Mouse (Mus musculus) right cerebral cortex, postnatal 4 days (tissue): ENCODE measurements around the gene Bok.
"Not testable (repeated sequence)": the region's sequence is repeated elsewhere in the genome, so short reads cannot be mapped to it uniquely, and the experiment has no call there.

Experiments
- DNase-seq: peaks from one replicate; pipeline ENCODE4 v3.0.0-alpha.2; 2022

Bok gene

DNA sequence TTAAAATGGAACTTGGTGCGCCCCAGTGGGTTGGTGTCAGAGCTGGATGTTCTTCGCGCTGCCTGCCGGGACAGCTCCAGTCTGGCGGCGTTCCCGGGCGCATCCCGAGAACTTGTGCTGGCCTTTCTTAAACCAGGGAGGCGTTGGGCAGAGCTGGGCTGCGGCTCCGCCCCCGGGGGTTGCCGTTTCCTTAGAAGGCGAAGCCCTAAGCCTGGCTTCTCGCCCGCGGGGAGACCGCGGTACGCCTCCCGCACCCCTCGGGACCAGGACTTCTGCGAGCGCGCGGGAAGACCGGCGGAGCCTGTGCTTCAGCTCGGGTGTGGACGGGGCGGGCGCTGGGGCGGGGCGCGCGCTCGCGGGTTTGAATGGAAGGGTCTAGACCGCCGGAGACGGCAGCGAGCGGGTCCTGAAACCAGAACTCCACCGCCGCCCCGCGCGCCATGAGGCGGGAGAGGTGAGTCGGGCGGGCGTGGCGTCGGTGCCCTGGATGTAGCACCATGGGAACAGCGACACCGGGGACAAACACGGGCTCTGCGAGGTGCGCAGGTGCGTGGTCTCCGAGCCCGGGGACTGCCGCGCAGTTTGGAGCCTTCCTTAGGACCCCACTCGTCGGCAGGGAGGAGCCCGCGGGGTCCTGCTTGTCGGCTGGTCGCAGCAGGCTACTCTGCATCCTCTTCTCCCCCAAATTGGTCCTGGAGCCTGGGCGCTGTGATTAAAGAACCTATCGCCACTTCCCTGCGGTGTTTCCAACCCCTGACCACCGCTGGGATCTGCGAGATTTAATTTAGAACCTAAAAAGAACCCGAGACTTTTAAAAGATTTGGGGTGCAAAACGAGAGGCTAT lies at the start of gene Bok:
Gene Bok, plus strand, starts transcription at position 260 of the 844 bp plus-strand sequence.
- peak; percentile 84 for DNase-seq

DNA sequence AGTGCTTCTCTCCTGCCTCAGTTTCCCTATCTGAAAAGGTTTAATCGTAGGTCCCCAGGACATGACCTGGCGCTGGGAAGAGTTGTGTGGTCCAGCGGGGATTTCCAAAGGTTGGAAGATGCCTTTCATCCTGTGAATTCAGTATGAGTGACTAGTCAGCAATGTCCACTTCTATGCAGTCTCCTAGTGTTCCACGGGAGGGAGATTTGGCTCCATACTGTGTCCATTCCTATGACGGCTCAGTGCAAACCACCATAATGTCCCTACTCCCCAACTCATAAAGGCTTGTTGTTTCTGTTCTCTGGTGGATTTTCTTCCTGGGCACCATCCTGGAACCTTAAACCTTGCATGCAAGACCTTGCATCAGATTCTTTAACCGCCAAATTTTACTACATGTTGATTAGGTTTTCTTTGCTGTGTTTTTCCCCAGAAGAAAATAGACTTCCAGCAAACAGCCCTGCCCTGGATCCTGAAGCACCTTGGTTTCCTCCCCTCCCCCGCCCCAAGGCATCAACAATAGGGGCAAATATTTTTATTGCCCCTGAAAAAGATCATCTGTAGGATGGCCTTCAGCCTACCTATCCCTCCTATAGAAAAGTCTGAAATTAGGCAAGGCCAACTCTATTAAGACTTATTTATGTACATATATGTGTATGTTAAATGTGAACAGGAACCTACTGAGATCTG lies 49.1 kb upstream of the Bok start:
- DNase-seq = no peak

DNA sequence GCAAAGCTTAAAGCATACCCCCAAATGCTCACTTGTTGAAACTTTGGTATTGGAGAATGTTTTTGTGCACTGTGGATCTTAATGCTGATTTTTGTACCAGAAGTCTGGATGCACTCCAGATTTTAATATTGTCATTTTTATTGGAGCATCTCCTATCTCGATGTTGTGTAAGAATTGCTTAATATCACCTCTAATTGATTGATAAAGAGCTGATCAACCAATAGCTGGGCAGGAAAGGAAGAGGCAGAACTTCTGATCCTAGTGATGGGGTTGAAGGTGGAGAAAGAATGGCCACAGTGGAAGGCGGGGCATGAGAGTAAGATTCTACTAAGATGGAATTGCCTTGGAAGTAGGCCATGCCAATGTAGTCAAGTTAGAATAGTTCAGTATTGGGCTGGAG lies 43.5 kb upstream of the Bok start:
- DNase-seq = no peak

DNA sequence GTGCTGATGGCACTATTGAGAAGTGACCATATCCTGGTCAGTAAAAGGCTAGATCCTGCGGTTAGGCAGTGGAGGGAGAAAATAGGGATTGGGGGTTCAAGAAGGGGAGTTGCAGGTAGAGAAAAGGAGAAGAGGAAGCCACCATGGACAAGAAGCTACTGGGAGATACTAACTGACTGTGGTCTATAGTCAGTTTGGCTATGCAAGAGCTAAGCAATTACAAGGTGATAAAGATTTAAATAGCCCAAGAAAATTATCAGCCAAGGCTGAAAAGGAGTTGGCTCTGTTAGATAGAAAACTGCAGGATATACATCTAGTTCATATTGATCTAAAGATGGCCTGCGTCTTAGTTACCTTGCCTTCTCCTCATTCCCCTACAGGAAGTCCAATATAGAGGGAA lies 42.8 kb upstream of the Bok start:
- no peak for DNase-seq

DNA sequence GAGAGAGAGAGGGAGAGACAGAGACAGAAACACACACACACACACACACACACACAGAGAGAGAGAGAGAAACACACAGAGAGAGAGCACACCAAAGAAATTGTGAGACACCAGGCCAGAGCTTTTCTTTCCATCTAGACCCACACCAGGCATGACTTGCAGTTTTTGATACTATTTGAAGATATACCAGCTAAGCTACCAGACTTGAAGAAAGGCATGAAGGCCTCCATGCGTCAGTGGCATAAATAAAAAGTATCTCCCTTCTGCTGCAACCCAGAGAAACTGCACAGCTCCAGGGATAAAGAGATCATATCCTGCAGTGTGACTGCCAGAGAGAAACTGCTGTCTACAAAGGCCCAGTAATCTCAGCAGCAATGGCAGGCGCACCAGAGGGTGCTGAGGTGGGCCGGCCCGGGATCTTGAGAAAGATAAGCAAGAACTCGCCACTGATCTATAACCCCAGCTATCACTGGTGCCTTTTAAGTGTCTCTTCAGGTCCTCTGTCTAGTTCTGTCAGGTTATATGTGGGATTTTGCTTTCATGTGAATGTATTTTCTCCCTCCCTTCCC lies 35.8 kb upstream of the Bok start:
- no peak for DNase-seq

DNA sequence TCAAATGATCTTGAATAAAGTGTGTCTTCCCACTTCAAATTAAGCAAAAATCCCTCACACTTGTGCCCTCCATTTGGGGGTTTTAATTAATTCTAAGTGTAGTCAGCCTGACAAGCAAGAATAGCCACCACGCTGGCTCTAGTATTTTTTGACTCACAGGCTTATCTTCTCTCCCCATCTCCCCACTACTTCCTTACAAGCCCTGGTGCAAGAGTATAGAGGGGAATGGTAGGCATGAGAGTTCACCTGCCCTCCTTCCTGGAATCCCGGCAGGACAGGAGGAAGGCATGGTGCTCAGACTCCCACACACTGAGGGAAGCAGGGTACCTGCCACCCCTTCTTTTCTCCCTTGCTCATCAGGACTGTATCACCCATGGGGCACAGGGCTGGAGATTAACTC lies 31.2 kb upstream of the Bok start:
- DNase-seq = no peak

DNA sequence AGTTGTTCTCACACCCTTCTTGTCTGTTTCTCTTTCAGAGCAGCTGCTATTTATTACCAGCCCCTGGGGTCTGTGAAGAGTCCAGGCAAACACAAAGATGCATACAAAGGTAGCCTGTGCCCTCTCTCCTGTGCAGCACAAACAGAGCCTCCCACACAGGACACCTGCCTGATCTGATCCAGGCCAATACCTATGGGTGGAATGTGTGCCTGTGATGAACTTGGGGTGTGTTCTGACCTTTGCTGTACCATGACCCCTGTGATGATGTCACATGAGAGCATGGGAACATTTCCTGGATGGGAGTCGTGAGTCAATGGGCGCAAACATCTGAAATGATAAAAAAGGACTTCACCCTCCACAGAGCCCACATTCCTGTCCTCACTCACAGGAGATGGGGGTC lies 30.7 kb upstream of the Bok start:
- no peak for DNase-seq

DNA sequence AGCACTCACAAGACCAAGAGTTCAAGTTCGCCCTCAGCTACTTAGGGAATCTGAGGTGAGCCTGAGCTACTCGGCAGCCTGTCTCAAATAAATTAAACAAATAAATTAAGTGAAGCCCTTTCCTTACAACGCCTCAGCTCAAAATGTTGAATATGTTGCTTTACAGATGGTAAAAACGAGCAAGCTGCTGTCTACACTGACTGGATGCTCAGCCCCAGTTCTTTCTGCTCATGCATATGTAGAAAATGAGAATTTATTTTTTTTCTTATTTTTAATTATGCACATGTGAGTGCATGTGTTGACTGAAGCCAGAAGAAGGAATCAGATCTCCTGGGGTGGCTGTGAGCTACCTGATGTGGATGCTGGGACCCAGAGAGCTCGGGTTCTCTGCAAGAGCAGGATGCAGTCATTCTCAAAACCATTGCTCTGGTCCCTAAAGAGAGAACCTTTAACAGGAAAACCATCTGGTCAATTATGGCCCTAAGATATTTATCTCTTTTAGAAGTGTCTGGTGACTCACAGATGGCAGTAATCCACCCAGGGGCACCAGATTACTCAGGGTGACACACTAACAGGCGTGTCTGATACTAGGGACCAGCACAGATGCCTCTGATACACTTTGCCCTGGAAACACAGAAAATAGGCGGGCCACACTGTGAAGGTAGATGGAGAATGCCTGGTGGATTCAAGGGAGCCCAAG lies 29.0 kb upstream of the Bok start:
- no peak for DNase-seq

DNA sequence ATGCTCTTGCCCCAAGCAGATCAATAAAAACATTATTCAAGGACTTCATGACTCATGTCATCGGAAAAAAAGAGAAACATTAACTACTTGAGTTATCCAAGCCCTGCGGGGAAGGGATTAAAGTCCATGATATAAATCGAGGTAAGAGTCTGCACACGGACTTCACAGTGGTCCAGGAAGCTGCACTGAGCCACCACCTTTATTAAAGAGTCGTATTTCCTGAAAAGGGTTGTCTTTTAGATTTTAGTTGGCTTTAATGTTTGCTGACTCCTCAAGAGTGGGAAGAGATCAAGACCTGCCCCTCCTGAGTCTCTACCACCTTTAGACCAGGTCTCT lies 28.5 kb upstream of the Bok start:
- DNase-seq = no peak

DNA sequence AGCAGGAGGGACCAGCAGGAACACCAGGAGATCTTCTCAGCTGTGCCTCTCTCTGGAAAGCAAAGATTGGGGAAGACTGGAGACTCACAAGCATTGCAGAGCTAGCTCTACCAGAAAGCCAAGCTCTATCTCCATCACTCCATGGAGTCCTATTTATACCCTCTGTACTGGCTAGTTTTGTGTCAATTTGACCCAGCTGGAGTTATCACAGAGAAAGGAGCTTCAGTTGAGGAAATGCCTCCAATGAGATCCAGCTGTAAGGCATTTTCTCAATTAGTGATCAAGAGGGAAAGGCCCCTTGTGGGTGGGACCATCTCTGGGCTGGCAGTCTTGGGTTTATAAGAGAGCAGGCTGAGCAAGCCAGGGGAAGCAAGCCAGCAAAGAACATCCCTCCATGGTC lies 26.9 kb upstream of the Bok start, which contains the start of gene Stk25:
Gene Stk25, minus strand, starts transcription at position 101 of the 400 bp plus-strand sequence.
- DNase-seq = not testable (repeated sequence)

DNA sequence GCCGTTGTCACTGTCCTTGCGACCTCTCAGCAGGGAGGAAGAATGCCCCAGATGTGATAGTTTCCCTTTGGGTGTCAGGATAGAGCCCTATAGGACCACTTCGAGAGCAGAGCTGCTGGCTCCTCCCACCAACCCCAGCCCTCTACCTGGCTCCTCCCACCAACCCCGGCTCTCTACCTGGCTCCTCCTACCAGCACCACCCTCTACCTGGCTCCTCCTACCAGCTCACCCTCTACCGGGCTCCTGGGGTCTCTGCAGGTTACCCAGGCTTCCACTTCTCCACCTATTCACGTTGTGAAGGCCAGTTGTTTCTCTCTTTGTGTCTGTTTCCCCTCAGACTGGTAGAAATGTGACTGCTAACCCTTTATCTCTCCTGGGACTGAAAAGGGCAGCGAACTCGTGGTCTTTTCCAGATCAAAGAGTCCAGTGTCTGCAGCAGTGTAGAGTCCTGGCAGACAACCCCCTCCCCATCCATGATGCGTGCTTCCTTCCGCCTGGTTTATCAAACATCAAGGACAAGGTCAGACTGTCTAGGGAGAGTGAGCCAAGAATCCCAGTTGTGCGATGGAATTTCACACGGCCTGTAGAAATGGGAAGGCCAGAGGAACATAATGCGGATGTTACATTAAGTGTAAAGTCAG lies 17.6 kb upstream of the Bok start:
- DNase-seq = no peak

DNA sequence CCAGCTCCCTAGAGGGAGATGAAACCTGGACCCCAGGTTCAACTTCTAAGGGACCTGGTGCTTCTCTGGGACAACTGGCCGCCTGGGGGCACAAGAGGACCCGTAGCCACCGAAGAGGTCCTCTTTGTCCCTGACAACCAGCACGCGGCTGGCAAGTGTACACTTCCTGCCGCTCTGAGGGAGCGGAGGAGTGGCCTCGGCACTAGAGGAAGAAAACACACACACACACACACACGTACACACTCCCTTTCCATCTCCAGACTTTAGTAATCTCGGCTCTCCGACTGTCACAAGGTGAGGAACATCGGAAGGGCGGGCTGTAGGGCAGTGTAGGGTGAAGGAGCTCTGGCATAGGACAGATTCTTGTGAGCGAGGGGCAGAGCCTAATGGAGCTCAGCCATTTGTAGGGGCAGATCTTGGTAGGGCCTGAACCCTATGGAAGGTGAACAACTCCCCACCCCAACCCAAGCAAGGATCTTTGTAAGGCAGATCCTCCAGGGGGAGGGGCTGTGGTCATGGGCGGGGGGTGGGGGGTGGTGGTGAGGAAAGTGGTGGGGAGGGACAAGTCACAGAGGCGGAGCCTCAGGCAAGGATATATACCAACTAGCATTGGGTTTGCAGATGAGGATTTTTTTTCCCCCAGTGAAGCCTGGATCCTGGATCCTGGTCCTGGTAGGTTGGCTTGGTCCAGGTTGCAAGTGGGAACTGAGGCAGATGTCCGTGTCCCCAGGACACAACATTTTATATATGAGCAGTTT lies 16.5 kb upstream of the Bok start:
- DNase-seq = peak; percentile 66

DNA sequence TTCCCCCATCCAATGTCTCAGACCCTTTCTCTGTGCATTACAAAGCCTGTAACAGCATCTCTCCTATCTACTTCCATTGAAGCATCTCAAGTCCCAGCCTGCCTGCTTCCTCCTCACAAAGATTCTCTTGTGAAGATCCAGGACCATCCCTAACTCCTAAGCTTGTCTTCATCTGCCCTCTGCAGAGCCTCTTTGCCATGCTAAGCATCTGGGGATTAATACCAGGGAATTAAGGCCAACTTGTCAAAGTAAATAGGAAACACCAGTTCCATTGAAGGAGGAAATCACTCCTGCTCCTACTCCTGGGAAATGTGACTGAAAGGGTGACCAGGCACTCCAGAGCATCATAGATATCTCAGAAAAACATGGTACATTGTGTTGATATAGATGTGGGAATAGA lies 15.5 kb upstream of the Bok start:
- DNase-seq = no peak

DNA sequence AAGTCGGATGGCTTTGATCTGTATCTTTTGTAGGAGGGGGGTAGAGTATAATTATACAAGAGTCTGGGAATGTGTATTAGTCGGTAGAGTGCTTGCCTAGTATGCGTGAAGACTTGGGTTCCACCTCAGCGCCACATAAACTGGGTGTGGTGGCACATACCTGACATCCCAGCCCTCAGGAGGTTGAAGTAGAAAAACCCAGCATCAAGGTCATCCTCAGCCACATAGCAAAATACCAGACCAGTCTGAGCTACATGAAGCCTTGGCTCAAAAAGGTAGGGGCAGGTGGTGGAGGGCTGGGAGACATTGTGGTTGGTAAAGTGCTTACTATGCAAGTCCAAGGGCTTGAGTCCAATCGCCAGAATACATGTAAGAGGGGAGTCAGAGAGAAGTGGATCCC lies 12.8 kb upstream of the Bok start:
- DNase-seq = no peak

DNA sequence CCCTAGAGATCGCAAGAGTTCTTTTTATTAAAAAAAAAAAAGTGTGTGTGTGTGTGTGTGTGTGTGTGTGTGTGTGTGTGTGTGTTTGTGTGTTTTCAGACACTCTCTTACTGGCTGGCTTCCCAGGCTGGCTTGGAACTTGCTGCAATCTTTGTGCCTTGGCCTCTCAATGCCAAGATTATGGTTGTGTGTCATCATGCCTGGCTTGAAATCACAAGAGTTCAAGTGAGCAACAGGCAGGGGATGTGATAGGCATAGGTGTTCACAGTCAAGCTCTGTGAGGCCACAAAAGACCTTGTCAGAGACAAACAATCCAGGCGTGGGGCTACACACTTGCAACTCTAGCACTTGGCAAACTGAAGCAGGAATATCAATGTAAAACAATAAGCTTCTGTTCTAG lies 7.1 kb upstream of the Bok start:
- DNase-seq = no peak

DNA sequence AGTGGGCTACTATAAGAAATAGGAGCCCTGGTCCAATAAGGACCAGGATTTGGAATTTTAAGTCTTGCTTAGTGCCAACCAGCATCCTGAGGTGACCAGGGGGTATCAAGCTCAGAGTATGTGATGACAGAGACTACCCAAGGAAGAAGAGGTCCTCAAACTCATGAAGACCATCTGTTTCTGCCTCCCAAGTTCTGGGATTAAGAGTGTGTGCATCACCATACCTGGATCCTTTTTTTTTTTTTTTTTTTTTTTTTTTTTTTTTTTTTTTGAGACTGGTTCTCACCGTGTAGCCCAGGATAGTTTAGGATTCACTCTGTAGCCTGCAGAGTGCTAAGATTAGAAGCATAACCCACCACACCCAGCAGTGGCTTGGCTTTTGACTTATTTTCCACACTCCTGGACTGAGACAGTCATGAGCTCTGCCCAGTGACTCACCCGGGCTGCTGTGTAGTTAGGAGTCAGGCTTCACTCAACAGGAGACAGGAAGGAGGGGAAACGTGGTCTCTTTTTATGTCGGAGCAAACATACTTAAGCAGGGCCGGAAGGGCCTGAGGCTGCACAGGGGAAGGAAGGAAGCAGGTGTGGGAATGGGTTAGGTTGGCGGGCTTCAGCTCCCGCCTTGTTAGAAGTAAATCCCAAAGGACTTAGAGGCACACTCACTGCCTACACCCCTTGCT lies 5.4 kb upstream of the Bok start:
- no peak for DNase-seq

DNA sequence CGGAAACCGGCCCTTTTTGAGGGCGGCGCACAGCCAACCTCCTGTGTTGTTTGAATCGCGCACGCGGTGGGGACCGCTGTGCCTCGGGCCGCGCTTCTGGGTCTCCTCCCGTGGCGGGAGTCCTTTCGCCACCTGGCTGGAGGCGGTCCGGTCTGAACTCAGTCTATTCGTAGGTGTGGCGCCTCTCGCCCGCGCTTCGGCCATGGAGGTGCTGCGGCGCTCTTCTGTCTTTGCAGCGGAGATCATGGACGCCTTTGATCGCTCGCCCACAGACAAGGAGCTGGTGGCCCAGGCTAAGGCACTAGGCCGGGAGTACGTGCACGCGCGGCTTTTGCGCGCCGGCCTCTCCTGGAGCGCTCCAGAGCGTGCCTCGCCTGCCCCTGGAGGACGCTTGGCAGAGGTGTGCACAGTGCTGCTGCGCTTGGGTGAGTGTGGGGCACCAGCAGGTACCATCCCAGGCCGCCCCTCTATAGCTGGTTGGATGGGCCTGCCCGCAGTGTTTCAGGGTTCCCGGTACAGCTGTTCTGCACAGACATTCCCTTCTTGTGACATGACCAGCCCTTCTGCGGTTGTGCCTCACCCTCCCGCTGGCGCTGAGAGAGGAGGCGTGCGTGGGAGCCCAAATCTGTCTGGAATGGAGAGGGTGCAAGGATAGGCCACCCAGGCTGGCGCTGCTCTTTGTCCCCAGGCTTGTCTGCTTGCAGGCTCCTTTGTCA lies 943 bp downstream of the Bok start:
- peak; percentile 74 for DNase-seq

DNA sequence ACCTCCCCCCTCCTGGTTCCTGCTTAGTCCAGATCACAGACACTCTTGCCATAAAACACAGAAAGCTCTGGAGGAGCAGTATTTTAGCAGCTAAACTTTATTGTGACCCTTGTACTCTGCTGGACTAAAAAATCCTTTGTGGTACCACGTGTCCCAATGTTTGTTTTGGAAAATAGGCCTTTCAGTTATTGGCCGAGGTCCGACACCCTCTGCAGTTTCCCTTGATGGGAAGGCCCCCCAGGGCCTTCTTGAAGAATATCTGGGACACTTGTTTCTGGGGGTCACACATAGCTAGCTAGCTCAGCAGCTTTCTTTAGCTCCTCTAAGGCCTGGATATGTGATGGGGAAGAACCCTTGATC lies 1.5 kb downstream of the Bok start:
- DNase-seq = no peak

DNA sequence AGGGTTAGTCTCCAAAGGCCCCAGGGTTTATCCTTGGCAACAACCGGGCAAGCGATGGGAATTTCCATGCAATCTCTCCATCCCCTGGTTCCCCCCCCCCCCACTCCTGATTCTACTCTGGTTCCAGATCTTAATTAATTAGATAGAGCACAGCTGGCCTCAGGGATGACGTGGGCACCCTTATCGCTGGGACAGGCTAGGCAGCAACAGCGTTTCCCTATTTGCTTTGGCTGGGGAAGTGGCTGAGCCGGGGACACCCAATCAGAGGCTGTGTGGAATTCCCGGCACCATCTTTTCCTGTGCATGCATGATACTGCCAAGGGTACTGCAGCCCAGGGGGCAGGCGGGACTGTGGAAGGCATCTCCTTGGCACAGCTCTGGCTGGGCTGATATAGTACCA lies 2.7 kb downstream of the Bok start:
- no peak for DNase-seq

DNA sequence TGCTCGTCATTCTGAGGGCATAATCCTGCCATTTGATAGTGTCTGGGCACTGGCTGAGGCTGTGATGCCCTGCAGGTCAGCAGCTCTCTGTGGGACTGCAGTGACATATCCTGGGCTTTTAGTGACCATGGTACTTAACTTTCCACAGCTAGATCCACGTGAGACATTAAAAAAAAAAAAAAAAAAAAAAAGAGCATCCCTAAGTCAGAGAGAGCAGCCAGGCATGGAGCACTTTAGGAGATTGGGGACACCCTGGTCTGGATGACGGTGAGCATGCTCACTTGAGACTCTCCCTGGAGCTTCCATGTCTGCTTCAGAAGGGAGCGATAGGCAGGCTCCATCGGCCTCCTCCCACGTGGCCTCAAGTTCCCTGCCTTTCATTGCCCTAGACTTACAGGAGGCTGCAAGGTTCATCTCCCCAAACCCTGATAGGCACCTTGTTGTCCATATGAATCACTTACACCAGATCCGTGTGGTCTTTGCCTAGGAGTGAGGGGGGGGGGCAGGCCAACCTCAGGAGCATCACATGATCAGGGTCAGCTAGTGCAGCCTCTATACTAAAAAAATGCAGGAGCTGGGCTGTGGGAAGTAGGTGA lies 4.5 kb downstream of the Bok start:
- no peak for DNase-seq

DNA sequence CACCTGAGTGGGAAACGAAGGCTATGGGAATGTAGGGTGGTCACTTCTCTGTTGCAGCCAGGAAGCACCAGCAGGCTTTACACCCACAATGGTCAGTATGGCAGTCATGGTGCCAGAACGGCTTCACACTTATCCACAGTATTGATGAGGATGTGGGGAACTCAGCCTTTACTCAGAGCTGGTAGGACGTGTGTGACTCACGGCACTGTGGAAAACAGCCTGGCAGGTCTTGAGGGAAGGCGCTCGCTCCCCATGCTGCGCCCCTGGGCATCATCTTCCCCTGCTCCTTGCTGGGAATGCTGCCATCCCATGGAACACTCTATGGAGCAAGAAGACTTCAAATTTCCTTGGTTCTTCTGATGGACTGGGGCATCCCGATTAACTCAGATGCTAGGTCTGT lies 5.6 kb downstream of the Bok start:
- no peak for DNase-seq
